Mouse (Mus musculus) retina, adult 2 months (tissue): Measurements from ENCODE around the gene Naa10.

Experiments used
- DNase-seq: peaks from one replicate; pipeline ENCODE4 v3.0.0-alpha.2; 2012; ENCODE audit warnings: low read depth, low spot score

Naa10 gene

GRCm38 (mm10) chrX:73914827-73915703 is 6.7 kb downstream of the Naa10 start:
- peak; percentile 86 for DNase-seq

- DNase-seq: no peak
These were observed 10.2 kb downstream of the Naa10 start for GRCm38 (mm10) chrX:73911588-73911987.

DNA sequence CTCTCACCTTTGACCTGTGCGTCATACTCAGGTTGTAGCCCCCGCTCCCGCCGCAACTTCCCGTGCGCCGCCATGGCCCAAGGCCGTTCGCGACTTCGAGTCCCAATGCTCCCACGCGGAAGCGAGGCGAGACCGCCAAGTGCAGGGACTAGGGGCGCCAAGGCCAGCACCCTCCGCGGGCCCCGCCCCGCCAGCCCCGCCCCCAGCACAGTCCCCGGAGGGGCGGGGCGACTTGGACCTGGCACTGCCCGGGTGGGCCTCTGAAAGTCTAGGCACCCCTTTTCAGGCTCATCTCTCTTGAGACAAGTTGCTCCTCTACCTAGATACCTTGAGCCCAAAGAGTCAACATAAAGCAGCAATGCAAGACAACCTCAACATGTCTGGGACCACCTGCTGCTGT is 10.6 kb downstream of the Naa10 start:
- no peak for DNase-seq

DNA sequence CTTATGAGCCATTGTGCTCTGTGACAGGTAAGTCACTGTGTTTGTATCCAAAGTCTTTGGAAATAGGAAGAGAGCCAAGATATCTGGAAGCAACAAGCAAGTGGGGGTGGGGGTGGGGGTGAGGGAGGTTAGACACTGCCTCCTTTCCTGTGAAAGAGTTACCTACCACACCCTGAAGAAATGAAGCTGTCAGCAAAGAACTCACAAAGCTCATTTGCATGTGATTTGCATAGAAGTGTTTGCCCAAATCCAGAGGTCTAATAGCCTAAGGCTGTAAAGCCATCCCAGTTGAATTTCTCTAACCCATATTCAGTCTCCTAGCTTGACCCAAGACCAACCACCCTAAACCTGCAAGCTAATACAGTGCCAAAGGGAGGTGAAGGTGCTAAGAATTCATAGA is 11.3 kb downstream of the Naa10 start:
- DNase-seq: no peak

- no peak for DNase-seq
These were observed 11.7 kb downstream of the Naa10 start for GRCm38 (mm10) chrX:73910049-73910448.

DNA sequence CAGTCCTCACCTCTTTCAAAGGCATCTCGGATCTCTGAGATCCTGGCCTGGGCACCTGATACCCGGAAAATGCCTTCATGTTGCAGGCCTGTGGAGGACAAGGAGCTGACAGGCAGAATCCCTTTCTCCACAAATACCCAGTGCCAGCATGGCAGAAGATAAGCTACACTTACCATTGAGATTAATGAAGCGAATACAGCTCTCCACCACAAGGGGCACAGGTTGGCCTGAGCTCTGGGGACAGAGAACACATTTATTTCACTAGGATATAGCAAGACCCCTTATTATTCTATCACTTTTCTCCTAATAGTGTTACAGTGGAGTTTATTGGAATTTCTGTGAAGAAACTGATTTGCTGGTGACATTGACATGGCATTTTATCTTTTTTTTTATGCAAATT is 23.8 kb downstream of the Naa10 start:
- DNase-seq: no peak

DNA sequence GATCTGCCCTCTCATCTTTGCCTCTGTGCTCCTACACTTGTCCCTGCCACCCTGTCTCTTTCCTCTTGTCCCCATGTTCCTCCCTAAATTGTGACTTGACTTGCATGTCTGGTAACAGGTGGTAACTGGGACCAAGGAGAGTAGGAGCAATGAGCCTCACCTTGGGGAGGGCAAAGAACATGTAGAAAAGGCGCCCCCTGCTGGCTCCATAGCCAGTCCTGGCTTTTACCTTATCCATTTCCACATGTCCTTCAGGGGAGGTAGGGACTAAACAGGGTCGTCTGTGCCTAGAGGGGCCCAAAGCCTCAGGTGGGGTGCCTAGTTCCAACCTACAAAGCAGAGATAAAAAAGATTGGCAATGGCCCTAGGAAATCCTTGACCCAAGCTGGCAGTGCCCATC is 26.0 kb downstream of the Naa10 start, which contains the start of gene L1cam:
TSS of gene L1cam (minus strand) at position 387 of the 400 bp plus-strand sequence.
- DNase-seq: no peak

- no peak for DNase-seq
These were observed 28.9 kb downstream of the Naa10 start for GRCm38 (mm10) chrX:73892833-73893232.

DNA sequence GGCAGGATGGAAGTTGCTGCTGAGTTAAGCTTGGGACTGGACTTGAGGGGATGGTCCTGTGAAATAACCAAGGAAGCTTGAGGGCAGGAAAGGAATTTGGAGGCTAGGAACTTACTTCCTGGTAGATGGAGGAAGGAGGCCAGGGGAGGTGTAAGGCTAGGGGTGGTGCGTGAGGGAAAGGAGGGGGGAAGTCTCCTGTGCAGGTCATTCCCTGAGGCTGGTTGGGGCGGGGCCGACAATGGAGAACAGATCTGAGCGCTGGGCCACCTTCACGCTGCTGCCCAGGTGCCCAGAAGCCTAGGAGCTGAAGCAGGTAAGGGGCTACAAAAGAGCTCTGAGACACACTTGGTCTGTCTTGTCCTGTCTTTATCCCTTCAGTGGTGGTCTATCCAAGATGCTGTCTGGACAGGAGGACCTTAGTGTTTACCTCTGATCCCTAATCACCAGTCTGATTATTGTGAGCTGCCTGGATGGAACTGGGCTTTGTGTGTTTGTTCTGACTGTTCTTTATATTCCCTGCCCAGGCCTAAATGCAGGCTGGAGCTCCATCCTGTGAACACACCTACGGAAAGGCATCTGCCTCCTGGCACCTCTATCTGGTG is 30.1 kb downstream of the Naa10 start, which contains the start of gene Avpr2:
TSS of gene Avpr2 (plus strand) at position 552 of the 602 bp plus-strand sequence.
- no peak for DNase-seq

DNA sequence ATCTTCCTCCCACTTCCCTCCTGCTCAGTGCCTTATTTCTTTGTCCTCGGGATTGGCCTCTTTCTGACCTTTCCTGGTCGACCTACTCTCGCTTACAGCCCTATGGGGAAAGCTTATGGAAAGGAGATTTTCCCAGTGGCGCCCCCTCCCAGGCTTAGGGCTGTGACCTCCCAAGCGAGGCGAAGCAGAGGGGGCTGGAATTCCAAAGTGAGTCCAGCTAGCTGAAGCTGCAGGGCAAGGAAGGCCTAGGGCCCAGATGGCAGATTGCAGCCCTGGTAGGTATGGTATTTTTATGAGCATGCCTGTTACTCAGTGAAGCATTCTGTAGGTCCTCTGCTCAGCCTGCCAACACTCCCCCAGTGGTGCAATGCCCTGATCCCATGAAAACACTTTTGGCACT is 40.3 kb downstream of the Naa10 start:
- no peak for DNase-seq

DNA sequence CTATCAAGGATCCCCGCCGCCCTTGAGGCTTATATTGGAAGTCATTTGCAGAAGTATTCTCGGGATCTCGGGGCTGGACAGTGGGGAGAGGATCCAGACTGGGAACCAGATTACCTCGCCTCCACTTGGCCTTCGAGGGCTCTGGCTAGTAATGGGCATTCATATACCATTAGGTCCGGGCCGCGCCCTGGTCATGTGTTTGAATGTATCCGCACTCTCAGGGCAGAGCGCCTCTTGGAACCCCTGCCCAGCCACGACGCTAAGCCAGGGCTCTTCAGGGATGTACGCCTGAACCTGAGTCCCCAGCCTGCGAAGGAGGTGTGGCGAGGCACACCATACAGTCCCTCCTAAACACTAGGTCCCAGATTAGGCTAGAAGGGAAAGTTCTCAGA is 40.7 kb downstream of the Naa10 start:
- DNase-seq: no peak

DNA sequence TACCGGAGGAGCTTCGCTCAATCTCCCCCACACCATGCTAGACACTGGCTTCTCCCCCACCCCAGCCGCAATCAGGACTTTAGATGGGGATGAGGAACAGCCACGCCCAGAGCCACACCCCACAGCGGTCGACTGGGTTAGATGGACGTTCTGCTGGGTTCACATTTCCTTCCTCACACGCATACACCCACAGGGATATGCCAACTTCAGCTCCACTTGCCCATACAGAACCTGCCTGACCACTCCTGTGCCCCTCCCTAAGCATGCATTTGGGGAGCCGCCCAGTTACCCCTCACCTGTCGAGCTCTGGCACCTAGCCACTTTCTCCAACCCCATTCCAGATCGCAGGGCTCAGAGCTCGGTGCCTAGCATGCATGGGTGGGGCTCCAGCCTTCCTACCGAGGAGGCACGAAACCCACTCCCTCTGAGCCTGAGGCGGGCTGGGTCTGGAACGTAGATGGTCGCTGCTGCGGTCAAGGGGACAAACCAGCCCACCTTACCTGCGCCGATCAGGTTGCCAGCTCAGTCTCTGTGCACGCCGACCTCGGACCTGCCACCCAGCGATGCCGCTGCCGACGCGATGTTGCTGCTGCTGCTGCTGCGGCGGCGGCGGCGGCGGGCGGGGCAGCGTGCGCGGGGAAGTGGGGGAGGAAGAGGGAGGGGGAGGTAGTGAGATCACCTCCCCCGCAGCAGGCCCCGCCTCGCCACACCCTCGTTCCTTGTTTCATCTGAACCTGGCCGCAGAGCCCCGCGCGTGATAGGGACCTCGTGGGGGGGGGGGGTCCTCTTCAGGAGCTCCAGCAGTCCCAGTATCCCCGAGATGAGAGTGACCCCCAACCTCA is 41.3 kb downstream of the Naa10 start:
- DNase-seq: no peak

DNA sequence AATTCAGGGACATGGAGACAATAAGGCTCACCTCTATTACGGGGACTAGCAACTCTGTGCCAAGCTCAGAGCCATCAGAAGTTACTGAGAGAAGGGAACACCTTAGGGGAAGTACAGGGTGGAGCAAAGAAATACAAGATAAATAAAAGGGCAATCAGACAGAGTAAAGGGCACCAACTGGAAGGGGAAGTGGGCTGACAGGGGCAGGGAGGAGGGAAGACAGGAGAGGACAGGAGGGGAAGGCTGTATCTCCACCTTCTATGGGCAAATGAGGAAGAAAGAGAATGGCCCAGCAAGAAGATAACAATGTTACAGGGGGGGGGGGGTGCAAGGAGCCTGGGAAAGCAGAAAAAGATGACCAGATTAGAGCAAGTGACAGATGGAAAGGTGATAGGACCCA is 44.7 kb downstream of the Naa10 start:
- no peak for DNase-seq

- DNase-seq: no peak
These were observed 45.9 kb downstream of the Naa10 start for GRCm38 (mm10) chrX:73875881-73876280.

GRCm38 (mm10) chrX:73871956-73872355 is 49.8 kb downstream of the Naa10 start:
- DNase-seq: no peak

- no peak for DNase-seq
These were observed 50.3 kb downstream of the Naa10 start for GRCm38 (mm10) chrX:73871474-73871873.

DNA sequence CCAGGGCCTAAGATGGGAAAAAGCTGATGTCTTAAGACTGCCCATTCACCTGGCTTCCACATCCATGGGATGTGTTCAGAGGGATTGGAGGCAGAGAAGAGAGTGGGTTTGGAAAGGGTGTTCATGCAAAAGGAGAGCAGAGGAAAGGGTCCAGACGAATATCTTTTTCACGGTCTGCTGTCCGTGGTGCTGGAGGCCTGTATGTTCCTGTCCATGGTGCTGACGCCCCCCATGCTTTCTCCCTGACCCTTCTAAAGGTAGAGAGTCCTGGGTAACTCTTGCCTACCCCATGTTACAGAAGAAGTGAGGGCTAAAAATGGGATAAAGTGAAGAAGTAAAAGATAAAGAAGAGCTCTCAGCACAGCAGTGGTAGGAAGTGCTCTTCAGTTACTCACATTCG is 52.4 kb downstream of the Naa10 start:
- DNase-seq: no peak

DNA sequence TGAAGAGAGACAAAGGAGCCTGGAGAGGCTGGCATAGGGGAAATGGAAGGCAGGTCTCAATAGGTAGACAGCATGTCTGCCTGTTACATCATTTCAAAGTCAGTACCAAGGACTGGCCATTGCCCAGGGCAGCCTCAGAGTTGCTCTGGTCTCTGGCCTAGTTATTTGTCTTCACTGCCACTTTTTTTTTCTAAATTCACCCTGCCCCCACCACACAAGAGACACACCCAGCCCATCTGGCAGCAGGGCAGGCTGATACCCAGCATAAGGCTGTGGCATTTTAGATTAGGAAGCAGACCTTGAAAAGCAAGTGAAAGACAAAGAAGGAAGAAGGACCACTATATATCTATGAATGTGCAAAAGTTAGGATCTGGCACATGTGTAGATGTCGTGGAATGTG is 53.9 kb downstream of the Naa10 start:
- DNase-seq: no peak

DNA sequence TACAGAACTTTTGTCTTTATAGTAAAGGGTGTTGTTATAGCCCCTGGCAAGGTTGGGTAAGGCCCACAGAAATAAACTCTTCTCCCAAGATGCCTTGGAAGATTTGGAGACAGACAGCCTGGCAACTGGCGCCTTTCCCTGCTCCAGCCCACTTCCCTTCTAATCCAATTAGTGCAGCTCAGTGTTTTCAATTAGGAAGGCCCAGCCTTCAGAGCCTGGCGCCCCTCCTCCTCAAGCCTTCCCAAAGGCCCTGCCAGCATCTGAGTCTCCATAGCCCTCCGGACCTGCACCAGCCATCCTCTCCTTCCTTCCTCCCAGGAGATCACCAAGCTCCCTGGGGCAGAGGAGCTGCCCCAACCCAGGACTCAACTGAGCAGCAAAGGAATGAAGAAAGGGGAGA is 54.5 kb downstream of the Naa10 start:
- DNase-seq: no peak
